Mouse (Mus musculus) kidney, embryonic 15.5 days (tissue): ENCODE results near the gene Fabp1. TPM values are rescaled to one million over a fixed set of nuclear protein-coding genes. Genes with fewer than 3 reads are reported as not detected.
A peak's percentile ranks its signal among the peaks of the same experiment; 100 is the strongest.

Experiments used
- ATAC-seq: fragments of 200-750 bp; cut with Nextera tagmentation; replicated peaks from 2 replicates; pipeline ENCODE4 v1.8.0; 2017; ENCODE audit warnings: moderate TSS enrichment; ENCODE audit not compliant: low FRiP score
- H3K27ac ChIP-seq: fragments of 300-500 bp; sonication (generic); 2 replicates; pipeline ENCODE4 v1.5.1; 2015; ENCODE audit warnings: mild to moderate bottlenecking, inconsistent platforms
- H3K27me3 ChIP-seq: fragments of 300-500 bp; sonication (generic); 2 replicates; pipeline ENCODE4 v1.6.1; 2015; ENCODE audit warnings: inconsistent platforms
- H3K36me3 ChIP-seq: fragments of 300-500 bp; sonication (generic); 2 replicates; pipeline ENCODE4 v1.6.1; 2015; ENCODE audit warnings: inconsistent platforms
- H3K4me1 ChIP-seq: fragments of 300-500 bp; sonication (generic); 2 replicates; pipeline ENCODE4 v1.6.1; 2015; ENCODE audit warnings: inconsistent platforms
- H3K4me2 ChIP-seq: fragments of 300-500 bp; sonication (generic); 2 replicates; pipeline ENCODE4 v1.6.1; 2015; ENCODE audit warnings: moderate library complexity, mild to moderate bottlenecking, inconsistent platforms
- H3K4me3 ChIP-seq: fragments of 300-500 bp; sonication (generic); replicated peaks from 2 replicates; pipeline ENCODE4 v1.5.1; 2015; ENCODE audit warnings: mild to moderate bottlenecking, inconsistent platforms
- H3K9ac ChIP-seq: fragments of 300-500 bp; sonication (generic); 2 replicates; pipeline ENCODE4 v1.6.1; 2015; ENCODE audit warnings: mild to moderate bottlenecking, inconsistent platforms
- H3K9me3 ChIP-seq: fragments of 300-500 bp; sonication (generic); replicated peaks from 2 replicates; pipeline ENCODE4 v1.6.1; 2016; ENCODE audit warnings: inconsistent platforms
- WGBS: fragments of 180-500 bp; shearing (Covaris S2); methylation state at CpG from one replicate; pipeline ENCODE4 v1.1.7; 2015; ENCODE audit warnings: mixed read lengths; 5-methylcytosine and 5-hydroxymethylcytosine counted together
- polyA plus RNA-seq: library from polyadenylated mRNA; unstranded; fragments of >200 nt; fragmentation: Nextera tagmentation; extraction: Ambion mirVana; gene quantifications from 2 replicates; pipeline ENCODE4 v1.2.1, GENCODE M21; 2015

The Fabp1 gene
- polyA plus RNA-seq, 1 experiment from 2014 or later, result 4.4 TPM

GRCm38 (mm10) chr6:71224184-71224943 lies 24.7 kb downstream of the Fabp1 start:
- no peaks in the 10 kb centered on the region for H3K27me3 ChIP-seq
- no peak overlapping the region for H3K9ac ChIP-seq
- no peak overlapping the region for H3K4me3 ChIP-seq
- H3K4me1 ChIP-seq, result peaks cover 19% of the 10 kb centered on the region
- H3K36me3 ChIP-seq, result no peaks in the 10 kb centered on the region
- no peaks in the 10 kb centered on the region for H3K9me3 ChIP-seq
- no peak overlapping the region for H3K4me2 ChIP-seq
- peak; percentile 71; the same call in 1 of the 2 replicates for ATAC-seq
- H3K27ac ChIP-seq, result no peak overlapping the region
- 41% methylated on average over 3 of the region's 3 CpGs for WGBS

DNA sequence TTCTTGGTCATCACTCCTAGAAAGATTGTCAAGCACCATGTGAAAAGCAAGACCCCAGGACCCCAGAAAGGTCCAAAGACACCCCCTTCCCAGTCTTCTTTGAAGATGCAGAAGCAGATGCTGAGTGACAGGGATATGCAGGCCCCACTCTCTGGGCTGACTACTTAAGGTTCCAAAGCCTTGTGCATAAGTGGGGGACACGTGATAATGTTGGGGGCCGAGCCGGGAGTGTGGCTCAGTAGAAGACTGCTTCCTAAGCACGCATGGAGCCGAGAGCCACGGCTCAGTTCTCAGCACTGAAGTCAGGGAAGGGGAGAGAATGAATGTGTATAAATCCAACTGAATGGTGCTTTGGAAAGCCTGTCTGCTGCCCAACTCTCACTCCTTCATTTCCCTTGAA lies 26.9 kb downstream of the Fabp1 start:
- no peak overlapping the region for H3K27ac ChIP-seq
- H3K27me3 ChIP-seq, result no peaks in the 10 kb centered on the region
- H3K4me3 ChIP-seq, result no peak overlapping the region
- no peak for ATAC-seq
- H3K9me3 ChIP-seq, result no peaks in the 10 kb centered on the region
- no peak overlapping the region for H3K9ac ChIP-seq
- no peaks in the 10 kb centered on the region for H3K36me3 ChIP-seq
- no peak overlapping the region for H3K4me2 ChIP-seq
- peaks cover 19% of the 10 kb centered on the region for H3K4me1 ChIP-seq
- 49% methylated on average over 6 of the region's 6 CpGs for WGBS

DNA sequence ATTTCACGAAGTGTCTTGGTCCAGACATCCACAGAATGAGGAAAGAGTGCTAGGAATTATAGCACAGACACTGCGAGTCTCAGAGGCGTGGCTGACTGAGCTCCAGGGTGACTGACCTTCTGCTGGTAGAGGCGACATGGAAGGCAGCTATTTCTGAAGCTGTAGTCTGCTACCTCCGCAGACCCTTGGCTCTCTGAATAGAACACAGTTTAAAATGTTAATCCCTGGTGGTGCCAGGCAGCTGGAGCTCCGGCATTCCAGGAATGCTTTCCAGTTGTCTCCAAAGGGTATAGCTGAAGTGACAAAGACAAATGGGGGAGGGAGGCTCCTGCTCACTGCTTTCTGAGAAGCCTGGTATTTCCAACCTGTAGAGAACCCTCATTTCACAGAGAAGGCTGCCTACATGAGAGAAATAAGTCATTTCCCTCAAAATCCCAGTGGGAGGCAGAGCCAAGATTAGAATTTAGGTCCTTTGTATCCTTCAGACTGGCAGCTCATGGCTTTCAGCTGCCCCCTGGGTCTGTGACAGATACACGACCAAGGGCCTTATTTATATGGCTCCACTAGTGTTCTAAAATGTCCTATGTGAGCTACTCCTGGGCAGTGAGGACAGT lies 27.6 kb downstream of the Fabp1 start:
- Histone ChIP-seq H3K36me3 (no peaks in the 10 kb centered on the region), H3K4me2 (no peak overlapping the region), H3K4me3 (no peak overlapping the region), H3K4me1 (peaks cover 19% of the 10 kb centered on the region), H3K9ac (no peak overlapping the region), H3K9me3 (no peaks in the 10 kb centered on the region), H3K27ac (no peak overlapping the region), H3K27me3 (no peaks in the 10 kb centered on the region)
- WGBS, result 14% methylated on average over 7 of the region's 7 CpGs
- ATAC-seq, result 0 out of 2 replicates have a peak, but pooled peaks have one; percentile 66

DNA sequence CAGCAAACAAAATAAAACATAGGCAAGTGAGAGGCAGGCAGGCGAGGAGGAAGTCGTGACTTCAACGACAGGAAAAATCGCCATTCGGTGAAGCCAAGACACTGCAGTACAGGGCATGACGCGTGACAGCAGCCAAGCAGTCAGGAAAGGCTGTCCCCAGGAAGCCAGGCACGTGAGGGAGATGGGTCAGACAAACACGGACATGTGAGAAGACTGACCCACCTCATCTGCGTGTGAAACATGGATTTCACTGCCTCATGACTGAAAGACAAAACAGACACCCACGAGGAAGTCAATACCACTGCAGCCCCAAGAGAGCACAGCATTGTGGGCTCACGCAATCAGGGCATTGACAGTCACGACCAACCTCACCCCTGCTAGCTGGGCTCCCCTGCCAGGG lies 35.5 kb downstream of the Fabp1 start:
- Histone ChIP-seq H3K4me3 (no peak overlapping the region), H3K36me3 (no peaks in the 10 kb centered on the region), H3K9ac (no peak overlapping the region), H3K27ac (no peak overlapping the region), H3K4me2 (no peak overlapping the region), H3K9me3 (no peaks in the 10 kb centered on the region), H3K27me3 (no peaks in the 10 kb centered on the region), H3K4me1 (no peaks in the 10 kb centered on the region)
- no peak for ATAC-seq
- WGBS, result 66% methylated on average over 13 of the region's 13 CpGs

DNA sequence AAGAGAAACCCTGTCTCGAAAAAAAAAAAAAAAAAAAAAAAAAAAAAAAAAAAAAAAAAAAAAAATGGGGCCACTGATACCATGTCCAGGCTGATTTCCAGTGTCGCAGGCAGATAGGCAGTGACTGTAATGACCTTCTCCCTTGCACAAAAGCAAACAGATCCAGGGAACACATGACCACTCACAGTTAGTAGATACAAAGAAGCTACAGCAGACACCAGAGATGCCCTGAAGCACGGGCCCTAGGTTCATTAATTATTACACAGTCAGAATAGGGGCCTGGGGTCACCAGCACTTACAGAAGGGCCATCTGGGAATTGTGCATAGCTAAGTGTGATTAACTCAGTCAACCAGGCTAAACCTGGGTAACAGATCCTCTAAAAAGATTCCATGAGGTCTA lies 36.3 kb downstream of the Fabp1 start:
- no peak for ATAC-seq
- no peaks in the 10 kb centered on the region for H3K36me3 ChIP-seq
- no peaks in the 10 kb centered on the region for H3K4me1 ChIP-seq
- no peaks in the 10 kb centered on the region for H3K9me3 ChIP-seq
- no peak overlapping the region for H3K9ac ChIP-seq
- 54% methylated on average over 3 of the region's 3 CpGs for WGBS
- H3K4me3 ChIP-seq, result no peak overlapping the region
- H3K27ac ChIP-seq, result no peak overlapping the region
- no peaks in the 10 kb centered on the region for H3K27me3 ChIP-seq
- no peak overlapping the region for H3K4me2 ChIP-seq

GRCm38 (mm10) chr6:71236506-71236905 lies 36.9 kb downstream of the Fabp1 start:
- H3K27ac ChIP-seq, result no peak overlapping the region
- no peaks in the 10 kb centered on the region for H3K4me1 ChIP-seq
- H3K27me3 ChIP-seq, result no peaks in the 10 kb centered on the region
- H3K9me3 ChIP-seq, result no peaks in the 10 kb centered on the region
- 77% methylated on average over 6 of the region's 6 CpGs for WGBS
- no peak overlapping the region for H3K9ac ChIP-seq
- no peaks in the 10 kb centered on the region for H3K36me3 ChIP-seq
- no peak for ATAC-seq
- H3K4me2 ChIP-seq, result no peak overlapping the region
- no peak overlapping the region for H3K4me3 ChIP-seq

- no peak overlapping the region for H3K9ac ChIP-seq
- no peak overlapping the region for H3K27ac ChIP-seq
- no peak overlapping the region for H3K4me2 ChIP-seq
- H3K9me3 ChIP-seq, result no peaks in the 10 kb centered on the region
- WGBS, result 67% methylated on average over 6 of the region's 6 CpGs
- H3K27me3 ChIP-seq, result no peaks in the 10 kb centered on the region
- H3K36me3 ChIP-seq, result no peaks in the 10 kb centered on the region
- H3K4me3 ChIP-seq, result no peak overlapping the region
- H3K4me1 ChIP-seq, result no peaks in the 10 kb centered on the region
- ATAC-seq, result no peak
Observed at GRCm38 (mm10) chr6:71237031-71237431, 37.4 kb downstream of the Fabp1 start.

GRCm38 (mm10) chr6:71239069-71239750 lies 39.6 kb downstream of the Fabp1 start:
- no peak for ATAC-seq
- Histone ChIP-seq H3K4me1 (no peaks in the 10 kb centered on the region), H3K27me3 (no peaks in the 10 kb centered on the region), H3K4me2 (no peak overlapping the region), H3K9me3 (no peaks in the 10 kb centered on the region), H3K9ac (no peak overlapping the region), H3K27ac (no peak overlapping the region), H3K4me3 (no peak overlapping the region), H3K36me3 (no peaks in the 10 kb centered on the region)
- 77% methylated on average over 26 of the region's 26 CpGs for WGBS

- no peak for ATAC-seq
- Histone ChIP-seq H3K9ac (no peak overlapping the region), H3K4me1 (no peaks in the 10 kb centered on the region), H3K27ac (no peak overlapping the region), H3K36me3 (no peaks in the 10 kb centered on the region), H3K4me2 (no peak overlapping the region), H3K27me3 (no peaks in the 10 kb centered on the region), H3K4me3 (no peak overlapping the region), H3K9me3 (no peaks in the 10 kb centered on the region)
- 63% methylated on average over 7 of the region's 7 CpGs for WGBS
Observed at GRCm38 (mm10) chr6:71240831-71241230, 41.2 kb downstream of the Fabp1 start.

- Histone ChIP-seq H3K4me1 (no peaks in the 10 kb centered on the region), H3K4me2 (no peak overlapping the region), H3K36me3 (no peaks in the 10 kb centered on the region), H3K27ac (no peak overlapping the region), H3K4me3 (no peak overlapping the region), H3K9ac (no peak overlapping the region), H3K9me3 (no peaks in the 10 kb centered on the region), H3K27me3 (no peaks in the 10 kb centered on the region)
- WGBS, result 78% methylated on average over 1 of the region's 1 CpGs
- ATAC-seq, result no peak
Observed at GRCm38 (mm10) chr6:71242811-71243210, 43.2 kb downstream of the Fabp1 start.

- WGBS, result 84% methylated on average over 3 of the region's 3 CpGs
- no peak for ATAC-seq
- H3K27ac ChIP-seq, result no peak overlapping the region
- H3K4me3 ChIP-seq, result no peak overlapping the region
- H3K27me3 ChIP-seq, result no peaks in the 10 kb centered on the region
- H3K4me2 ChIP-seq, result no peak overlapping the region
- H3K9ac ChIP-seq, result no peak overlapping the region
- no peaks in the 10 kb centered on the region for H3K4me1 ChIP-seq
- no peaks in the 10 kb centered on the region for H3K9me3 ChIP-seq
- H3K36me3 ChIP-seq, result no peaks in the 10 kb centered on the region
Observed at GRCm38 (mm10) chr6:71243258-71243657, 43.6 kb downstream of the Fabp1 start.

DNA sequence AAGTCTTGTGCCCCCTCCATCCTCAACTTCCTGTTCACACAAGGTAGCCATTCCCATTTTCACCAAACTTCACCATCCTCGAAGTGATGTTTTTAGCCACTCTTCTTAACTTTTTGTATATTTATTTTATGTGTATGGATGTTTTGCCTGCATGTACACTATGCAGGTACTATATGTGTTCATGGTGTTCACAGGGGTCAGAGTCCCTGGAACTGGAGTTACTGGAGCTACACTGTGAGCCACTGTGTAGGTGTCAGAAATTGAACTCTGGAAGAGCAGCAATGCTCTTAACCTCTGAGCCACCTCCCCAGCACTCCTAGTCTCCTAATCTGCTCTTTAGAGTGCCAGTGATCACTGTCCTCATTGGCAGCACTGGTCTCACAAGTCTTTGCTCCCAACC lies 48.8 kb downstream of the Fabp1 start:
- H3K9me3 ChIP-seq, result no peaks in the 10 kb centered on the region
- no peaks in the 10 kb centered on the region for H3K27me3 ChIP-seq
- H3K4me2 ChIP-seq, result no peak overlapping the region
- no peak overlapping the region for H3K27ac ChIP-seq
- H3K9ac ChIP-seq, result no peak overlapping the region
- H3K4me3 ChIP-seq, result no peak overlapping the region
- WGBS, result 97% methylated on average over 1 of the region's 1 CpGs
- ATAC-seq, result no peak
- no peaks in the 10 kb centered on the region for H3K4me1 ChIP-seq
- H3K36me3 ChIP-seq, result no peaks in the 10 kb centered on the region
